Mouse (Mus musculus): ENCODE data around the gene Myo1d. TPM values are rescaled to one million over a fixed set of nuclear protein-coding genes. Genes with fewer than 3 reads are reported as not detected.

Myo1d gene
- polyA plus RNA-seq, 1 experiment, result 5.9 TPM

GRCm38 (mm10) chr11:80477341-80478199 lies 302.3 kb downstream of the Myo1d start:
- no peak for TF ChIP-seq POLR2A (IDR thresholded peaks at IDR 0.05; ENCODE audit: control insufficient read depth, extremely low read depth, insufficient read depth, low read length, poor library complexity)
- TF ChIP-seq CTCF (IDR thresholded peaks at IDR 0.05; ENCODE audit: borderline replicate concordance, control insufficient read depth, extremely low read depth, insufficient read depth, low read length, poor library complexity), result no peak
- H3K4me1 ChIP-seq (replicated peaks; ENCODE audit: control insufficient read depth, insufficient read depth, low read length), result peaks cover 22% of the 10 kb centered on the region
- peak overlapping the region; percentile 61 for H3K4me3 ChIP-seq (ENCODE audit: control insufficient read depth, insufficient read depth, low read length)
- H3K27ac ChIP-seq (ENCODE audit: control insufficient read depth, insufficient read depth, low read length), result no peak overlapping the region
- WGBS, result 28% methylated on average over 55 of the region's 55 CpGs
- peak; percentile 25 for DNase-seq
- H3K27me3 ChIP-seq (ENCODE audit: control insufficient read depth, insufficient read depth, low read length), result no peaks in the 10 kb centered on the region
- no peaks in the 10 kb centered on the region for H3K36me3 ChIP-seq (ENCODE audit: control insufficient read depth, insufficient read depth, low read length)

GRCm38 (mm10) chr11:80476222-80477189 lies 303.3 kb downstream of the Myo1d start, which contains the start of gene Cdk5r1:
Gene Cdk5r1 (plus strand): TSS chr11:80477023.
- Histone ChIP-seq H3K4me1 (replicated peaks; ENCODE audit: control insufficient read depth, insufficient read depth, low read length) (peaks cover 22% of the 10 kb centered on the region), H3K27ac (ENCODE audit: control insufficient read depth, insufficient read depth, low read length) (no peak within 1 kb of the TSS), H3K36me3 (ENCODE audit: control insufficient read depth, insufficient read depth, low read length) (peaks cover 5% of the 10 kb centered on the region; the same call in 1 of the 2 replicates), H3K4me3 (ENCODE audit: control insufficient read depth, insufficient read depth, low read length) (peak within 1 kb of the TSS; percentile 61), H3K27me3 (ENCODE audit: control insufficient read depth, insufficient read depth, low read length) (no peaks in the 10 kb centered on the region)
- peak; percentile 95 for DNase-seq
- WGBS, result 2% methylated on average over 112 of the region's 116 CpGs
- peak; percentile 92 for TF ChIP-seq CTCF (IDR thresholded peaks at IDR 0.05; ENCODE audit: borderline replicate concordance, control insufficient read depth, extremely low read depth, insufficient read depth, low read length, poor library complexity)
- no peak for TF ChIP-seq POLR2A (IDR thresholded peaks at IDR 0.05; ENCODE audit: control insufficient read depth, extremely low read depth, insufficient read depth, low read length, poor library complexity)

- Histone ChIP-seq H3K27ac (ENCODE audit: control insufficient read depth, insufficient read depth, low read length) (no peak overlapping the region), H3K4me3 (ENCODE audit: control insufficient read depth, insufficient read depth, low read length) (no peak overlapping the region), H3K36me3 (ENCODE audit: control insufficient read depth, insufficient read depth, low read length) (peaks cover 11% of the 10 kb centered on the region), H3K27me3 (ENCODE audit: control insufficient read depth, insufficient read depth, low read length) (no peaks in the 10 kb centered on the region), H3K4me1 (replicated peaks; ENCODE audit: control insufficient read depth, insufficient read depth, low read length) (peaks cover 22% of the 10 kb centered on the region)
- DNase-seq, result no peak
- TF ChIP-seq POLR2A (IDR thresholded peaks at IDR 0.05; ENCODE audit: control insufficient read depth, extremely low read depth, insufficient read depth, low read length, poor library complexity) (no peak), CTCF (IDR thresholded peaks at IDR 0.05; ENCODE audit: borderline replicate concordance, control insufficient read depth, extremely low read depth, insufficient read depth, low read length, poor library complexity) (no peak)
- WGBS, result 97% methylated on average over 9 of the region's 9 CpGs
Measured at GRCm38 (mm10) chr11:80475544-80475943, 304.3 kb downstream of the Myo1d start.

GRCm38 (mm10) chr11:80474846-80475245 lies 305.0 kb downstream of the Myo1d start:
- 97% methylated on average over 11 of the region's 11 CpGs for WGBS
- H3K27ac ChIP-seq (ENCODE audit: control insufficient read depth, insufficient read depth, low read length), result no peak overlapping the region
- DNase-seq, result no peak
- peaks cover 22% of the 10 kb centered on the region for H3K4me1 ChIP-seq (replicated peaks; ENCODE audit: control insufficient read depth, insufficient read depth, low read length)
- peaks cover 18% of the 10 kb centered on the region for H3K36me3 ChIP-seq (ENCODE audit: control insufficient read depth, insufficient read depth, low read length)
- H3K27me3 ChIP-seq (ENCODE audit: control insufficient read depth, insufficient read depth, low read length), result no peaks in the 10 kb centered on the region
- no peak for TF ChIP-seq POLR2A (IDR thresholded peaks at IDR 0.05; ENCODE audit: control insufficient read depth, extremely low read depth, insufficient read depth, low read length, poor library complexity)
- TF ChIP-seq CTCF (IDR thresholded peaks at IDR 0.05; ENCODE audit: borderline replicate concordance, control insufficient read depth, extremely low read depth, insufficient read depth, low read length, poor library complexity), result no peak
- H3K4me3 ChIP-seq (ENCODE audit: control insufficient read depth, insufficient read depth, low read length), result no peak overlapping the region

GRCm38 (mm10) chr11:80474175-80474691 lies 305.6 kb downstream of the Myo1d start:
- Histone ChIP-seq H3K4me3 (ENCODE audit: control insufficient read depth, insufficient read depth, low read length) (no peak overlapping the region), H3K27me3 (ENCODE audit: control insufficient read depth, insufficient read depth, low read length) (no peaks in the 10 kb centered on the region), H3K36me3 (ENCODE audit: control insufficient read depth, insufficient read depth, low read length) (peaks cover 23% of the 10 kb centered on the region), H3K4me1 (replicated peaks; ENCODE audit: control insufficient read depth, insufficient read depth, low read length) (peaks cover 19% of the 10 kb centered on the region), H3K27ac (ENCODE audit: control insufficient read depth, insufficient read depth, low read length) (no peak overlapping the region)
- 51% methylated on average over 2 of the region's 2 CpGs for WGBS
- DNase-seq, result no peak
- TF ChIP-seq CTCF (IDR thresholded peaks at IDR 0.05; ENCODE audit: borderline replicate concordance, control insufficient read depth, extremely low read depth, insufficient read depth, low read length, poor library complexity) (no peak; the same call in 1 of the 2 replicates), POLR2A (IDR thresholded peaks at IDR 0.05; ENCODE audit: control insufficient read depth, extremely low read depth, insufficient read depth, low read length, poor library complexity) (no peak)
